Mouse (Mus musculus): ENCODE data around the gene Fam171a2. TPM values are rescaled to one million over a fixed set of nuclear protein-coding genes. Genes with fewer than 3 reads are reported as not detected.

The Fam171a2 gene
- not detected for polyA plus RNA-seq (2017; shearing (Covaris generic))

GRCm38 (mm10) chr11:102447497-102447896, at the start of gene Fam171a2:
Fam171a2 (minus strand) TSS chr11:102447682.

GRCm38 (mm10) chr11:102469648-102470357, 22.3 kb upstream of the Fam171a2 start, which contains the start of gene Itga2b:
Itga2b (minus strand) TSS chr11:102470122.

DNA sequence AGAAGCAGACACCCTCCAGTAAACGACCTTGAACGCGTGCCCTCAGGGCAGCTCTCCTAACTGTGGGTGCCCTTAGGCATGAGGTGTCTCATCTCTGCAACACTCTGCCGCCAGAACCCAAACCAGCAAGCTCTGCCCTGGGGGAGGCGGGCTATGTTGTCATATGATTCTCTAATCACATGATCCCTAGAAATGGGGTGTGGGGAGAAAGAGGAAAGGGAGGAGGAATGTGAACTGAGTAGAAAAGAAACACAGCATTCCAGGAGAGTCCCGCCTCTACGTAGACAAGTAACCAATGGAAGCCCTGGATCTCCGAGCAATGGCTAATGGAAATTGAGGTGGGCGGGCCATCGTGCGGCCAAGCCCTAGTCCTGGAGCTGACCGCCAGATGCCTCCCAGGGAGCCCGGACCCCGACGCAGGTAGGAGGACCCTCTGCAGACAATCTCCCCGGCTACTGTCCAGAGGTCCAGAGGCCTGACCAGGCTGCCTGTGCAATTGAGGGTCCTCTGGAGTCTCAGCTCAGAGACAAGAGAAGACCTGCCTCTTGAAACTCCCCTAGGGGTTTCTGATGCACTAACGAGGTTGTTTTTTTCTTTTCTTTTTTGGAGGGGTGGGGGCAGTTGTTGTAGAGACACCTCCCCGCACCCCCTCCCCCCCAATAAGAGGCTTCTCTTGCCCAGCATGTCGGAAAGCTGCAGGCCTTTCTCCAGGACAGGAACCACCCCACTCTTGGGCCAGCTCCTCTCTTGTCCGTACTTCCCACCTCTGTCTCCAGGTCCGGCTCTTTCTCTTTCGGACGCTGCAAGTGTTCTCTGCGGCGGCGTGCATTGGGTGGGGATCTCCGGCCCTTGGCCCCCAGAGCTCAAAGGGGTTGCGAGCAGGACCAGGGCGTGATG, 17.1 kb downstream of the Fam171a2 start, which contains the start of gene Grn:
Grn (plus strand) TSS at position 195 of the 897 bp plus-strand sequence.

DNA sequence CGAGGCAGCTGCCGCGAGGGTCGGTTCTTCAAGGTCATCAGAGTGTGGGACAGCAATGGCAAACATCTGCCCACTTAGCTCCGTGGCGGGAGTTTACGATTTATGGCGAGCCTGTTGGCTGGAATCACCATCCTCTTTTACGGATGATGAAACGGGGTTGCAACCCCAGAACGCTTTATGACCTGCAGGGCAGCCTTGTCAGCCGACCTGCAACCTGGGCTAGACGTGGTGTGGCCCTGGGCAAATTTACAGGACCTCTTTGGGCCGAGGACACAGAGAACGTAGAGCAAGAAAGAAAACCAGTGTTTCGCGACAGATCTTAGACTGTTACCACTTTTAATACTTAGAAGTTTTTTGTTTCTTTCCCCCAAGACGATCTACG, 39.7 kb downstream of the Fam171a2 start, which contains the start of gene Slc25a39:
Slc25a39 (minus strand) TSS at position 113 of the 382 bp plus-strand sequence.

DNA sequence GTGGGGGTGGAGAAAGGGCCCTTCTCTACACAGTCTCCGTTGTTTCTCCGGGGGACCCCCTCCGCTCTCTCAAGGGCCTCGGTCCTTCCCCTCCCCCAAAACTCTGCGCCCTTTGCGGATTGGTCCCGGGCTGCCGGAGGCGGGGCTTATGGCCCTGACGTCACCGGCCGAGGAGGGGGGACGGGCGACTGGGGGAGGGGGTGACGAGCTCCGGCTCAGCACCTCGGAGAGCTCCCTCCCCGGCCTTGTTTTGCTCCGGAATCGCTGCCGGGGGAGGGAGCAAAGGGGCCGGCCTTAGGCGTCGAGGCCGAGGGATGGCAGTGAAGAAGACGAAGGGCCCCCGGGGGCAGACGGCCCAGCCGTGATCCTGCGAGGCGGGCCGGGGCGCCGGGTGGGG, 54.2 kb downstream of the Fam171a2 start, which contains the start of gene Rundc3a:
Rundc3a (plus strand) TSS at position 166 of the 397 bp plus-strand sequence.

Other genes starting within 250 kb of the Fam171a2 start
- gene Hdac5, start 217.5 kb downstream of the Fam171a2 start, polyA plus RNA-seq (2017; shearing (Covaris generic)) = 46.4 TPM
- gene BC030867, start 198.8 kb downstream of the Fam171a2 start, polyA plus RNA-seq (2017; shearing (Covaris generic)) = not detected
- not detected for gene Asb16, start 178.9 kb downstream of the Fam171a2 start, polyA plus RNA-seq (2017; shearing (Covaris generic))
- gene Tmub2, start 162.8 kb downstream of the Fam171a2 start, polyA plus RNA-seq (2017; shearing (Covaris generic)) = 44.8 TPM
- gene Atxn7l3, start 151.1 kb downstream of the Fam171a2 start, polyA plus RNA-seq (2017; shearing (Covaris generic)) = 18.1 TPM
- gene Ubtf, start 127.9 kb downstream of the Fam171a2 start, polyA plus RNA-seq (2017; shearing (Covaris generic)) = 110 TPM
- not detected for gene Slc4a1, start 81.5 kb downstream of the Fam171a2 start, polyA plus RNA-seq (2017; shearing (Covaris generic))
- 6.6 TPM for gene Rundc3a, start 54.3 kb downstream of the Fam171a2 start, polyA plus RNA-seq (2017; shearing (Covaris generic))
- gene Slc25a39, start 39.7 kb downstream of the Fam171a2 start, polyA plus RNA-seq (2017; shearing (Covaris generic)) = 51.3 TPM
- gene Grn, start 17.4 kb downstream of the Fam171a2 start, polyA plus RNA-seq (2017; shearing (Covaris generic)) = 22.9 TPM
- gene Itga2b, start 22.4 kb upstream of the Fam171a2 start, polyA plus RNA-seq (2017; shearing (Covaris generic)) = 1.7 TPM
- 73.7 TPM for gene Gpatch8, start 108.7 kb upstream of the Fam171a2 start, polyA plus RNA-seq (2017; shearing (Covaris generic))
- gene Gm11627, start 131.8 kb upstream of the Fam171a2 start, polyA plus RNA-seq (2017; shearing (Covaris generic)) = not detected
- gene Fzd2, start 156.7 kb upstream of the Fam171a2 start, polyA plus RNA-seq (2017; shearing (Covaris generic)) = not detected
- not detected for gene Meioc, start 216.0 kb upstream of the Fam171a2 start, polyA plus RNA-seq (2017; shearing (Covaris generic))

Data from effector memory CD4-positive, alpha-beta T cell, adult 5 months (primary cell).